Mouse (Mus musculus) heart, adult 2 months (tissue): ENCODE measurements around the gene Hist1h2ae.

Experiments
- CTCF ChIP-seq: fragments of 200-600 bp; IDR thresholded peaks from 2 replicates; pipeline ENCODE4 v1.8.1; 2022; ENCODE audit warnings: antibody characterized with exemption, mild to moderate bottlenecking, moderate library complexity
- POLR2A ChIP-seq: fragments of 200-500 bp; IDR thresholded peaks from 2 replicates; pipeline ENCODE4 v1.6.1; 2011; ENCODE audit warnings: mild to moderate bottlenecking, low read depth, low read length, control low read depth; ENCODE audit not compliant: insufficient read depth

DNA sequence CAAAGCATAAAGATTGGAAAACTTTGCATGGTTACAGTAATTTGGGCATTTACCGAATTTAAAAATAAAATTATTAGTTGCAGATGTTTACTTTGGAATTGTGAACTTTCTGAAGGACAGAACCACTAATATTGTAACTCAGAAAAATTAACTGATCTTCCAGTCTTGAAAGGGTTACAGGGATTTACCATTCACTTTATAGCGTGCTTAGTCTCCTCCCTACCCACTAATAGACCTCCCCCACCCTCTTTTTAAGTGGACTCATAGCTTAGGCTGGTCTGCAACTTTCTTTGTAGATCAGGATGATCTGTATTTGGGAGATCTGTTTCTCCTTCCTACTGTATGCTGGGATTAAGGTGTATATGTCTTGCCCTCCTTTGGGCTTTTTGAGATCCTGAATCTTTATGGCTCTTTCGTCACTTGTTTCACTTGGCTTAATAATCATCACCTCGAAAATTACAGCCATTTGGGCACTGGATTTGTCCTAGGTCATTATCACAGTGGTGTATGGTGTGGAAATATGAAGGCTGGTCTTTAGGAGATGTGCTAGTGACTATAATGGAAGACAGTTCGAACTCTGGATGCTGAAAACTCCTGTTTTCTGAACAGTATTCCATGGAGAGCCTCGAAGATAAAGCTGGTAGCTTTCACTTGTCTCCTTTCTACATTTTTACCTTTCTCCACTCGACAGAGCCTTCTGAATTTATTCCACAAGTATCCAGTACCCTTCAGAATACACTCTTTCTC is 34.8 kb downstream of the Hist1h2ae start:
- TF ChIP-seq POLR2A, result no peak
- TF ChIP-seq CTCF, result no peak
